Mouse (Mus musculus) kidney, postnatal 10 days (tissue): ENCODE results near the gene Gpi1.
"Not testable (repeated sequence)": the region's sequence is repeated elsewhere in the genome, so short reads cannot be mapped to it uniquely, and the experiment has no call there.

Experiments
- DNase-seq: peaks from one replicate; pipeline ENCODE4 v3.0.0; 2021; ENCODE audit warnings: mixed read lengths

Gpi1 gene

GRCm38 (mm10) chr7:34176241-34176640 lies 53.9 kb downstream of the Gpi1 start:
- DNase-seq: not testable (repeated sequence)

- no peak for DNase-seq
Measured at GRCm38 (mm10) chr7:34172251-34172650, 57.9 kb downstream of the Gpi1 start.

GRCm38 (mm10) chr7:34169454-34169853 lies 60.7 kb downstream of the Gpi1 start, which contains the start of gene Uba2:
Gene Uba2 (minus strand): TSS chr7:34169599.
- no peak for DNase-seq

GRCm38 (mm10) chr7:34168470-34169251 lies 61.5 kb downstream of the Gpi1 start:
- peak; percentile 96 for DNase-seq

GRCm38 (mm10) chr7:34167766-34168469 lies 62.2 kb downstream of the Gpi1 start:
- no peak for DNase-seq

- peak; percentile 28 for DNase-seq
Measured at GRCm38 (mm10) chr7:34166850-34167249, 63.3 kb downstream of the Gpi1 start.

GRCm38 (mm10) chr7:34165999-34166398 lies 64.1 kb downstream of the Gpi1 start:
- no peak for DNase-seq

GRCm38 (mm10) chr7:34164671-34165070 lies 65.5 kb downstream of the Gpi1 start:
- no peak for DNase-seq

GRCm38 (mm10) chr7:34159167-34159566 lies 71.0 kb downstream of the Gpi1 start:
- DNase-seq: no peak

GRCm38 (mm10) chr7:34157994-34158393 lies 72.1 kb downstream of the Gpi1 start:
- DNase-seq: no peak
